Mouse (Mus musculus): Measurements from ENCODE around the gene Gcm1. TPM values are rescaled to one million over a fixed set of nuclear protein-coding genes. Genes with fewer than 3 reads are reported as not detected.

Gcm1 gene
- not detected for total RNA-seq (2023)

DNA sequence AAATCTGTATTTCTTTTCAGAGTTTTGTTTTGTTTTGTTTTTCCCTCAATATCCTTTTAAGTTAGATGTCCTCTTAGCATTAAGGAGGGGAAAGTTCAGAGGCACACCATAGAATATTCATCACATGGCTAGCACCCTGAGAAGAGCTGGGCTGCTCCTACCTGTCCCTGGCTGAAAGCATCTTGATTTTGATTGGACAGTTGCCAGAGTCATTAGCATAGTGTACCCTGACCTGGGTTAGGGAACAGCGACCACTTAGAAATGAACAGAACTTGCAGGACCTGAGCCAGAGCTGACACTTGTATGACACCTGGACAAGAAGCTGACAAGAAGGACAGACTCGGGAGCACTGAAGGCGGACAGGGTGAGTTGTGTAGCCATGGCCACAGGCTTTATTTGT is at the start of gene Gcm1:
Gene Gcm1 (plus strand): TSS at position 248 of the 400 bp plus-strand sequence.

GRCm38 (mm10) chr9:78108796-78109239 is 57.1 kb downstream of the Gcm1 start, which contains the start of the genes Fbxo9 and Ick:
Fbxo9 (minus strand) TSS chr9:78109065.
Ick (plus strand) TSS chr9:78109192.

Other genes starting within 250 kb of the Gcm1 start
- gene Elovl5, start 134.6 kb upstream of the Gcm1 start, total RNA-seq (2023), result 10 to 100 TPM; 45.8 to 49.9 TPM
- 10 to 100 TPM; 35.6 to 37.8 TPM for gene Fbxo9, start 57.1 kb downstream of the Gcm1 start, total RNA-seq (2023)
- 1 to 10 TPM; 3.3 to 3.6 TPM for gene Ick, start 57.3 kb downstream of the Gcm1 start, total RNA-seq (2023)
- 1 to 10 TPM; 1.7 to 2.2 TPM for gene Gsta4, start 130.8 kb downstream of the Gcm1 start, total RNA-seq (2023)
- gene Gsta1, start 178.7 kb downstream of the Gcm1 start, total RNA-seq (2023), result not detected
- not detected for gene Gm3776, start 205.2 kb downstream of the Gcm1 start, total RNA-seq (2023)
- gene Gm10639, start 238.0 kb downstream of the Gcm1 start, total RNA-seq (2023), result not detected

Measured in neutrophil, adult 83 days (primary cell).